Mouse (Mus musculus) CD4-positive, CD25-positive, alpha-beta regulatory T cell, adult 4 months (primary cell): ENCODE results near the gene Slx4ip. TPM values are rescaled to one million over a fixed set of nuclear protein-coding genes. Genes with fewer than 3 reads are reported as not detected.

Source experiments
- ATAC-seq: one replicate; pipeline ENCODE4 v1.8.0; 2017
- polyA plus RNA-seq, 2 experiments: library from polyadenylated mRNA; unstranded; fragments of 100-300 nt; shearing (Covaris generic); gene quantifications; one replicate each; pipeline ENCODE4 v1.2.1; 2017

Slx4ip gene
- polyA plus RNA-seq, 2 experiments from 2014 or later: 5.4 to 6.2 TPM

DNA sequence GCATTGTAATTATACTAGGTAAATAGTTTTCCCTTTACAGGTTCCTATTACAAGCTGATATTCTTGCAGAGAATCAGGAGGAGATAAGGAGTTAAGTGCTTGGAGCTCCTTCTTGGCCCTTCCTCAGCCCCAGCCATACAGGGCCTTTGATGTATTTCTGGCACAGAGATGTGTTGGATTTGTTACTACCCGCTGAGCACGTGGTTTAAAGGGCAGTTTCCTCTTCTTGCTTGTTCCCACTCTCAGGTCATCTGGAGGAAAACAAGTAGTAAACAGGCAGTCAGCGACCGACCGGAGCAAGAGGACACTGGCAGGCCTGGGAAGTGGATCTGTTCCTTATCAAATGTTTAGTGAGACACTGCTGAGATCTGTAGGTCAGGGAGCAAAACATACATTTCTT lies 56.9 kb downstream of the Slx4ip start:
- ATAC-seq: no peak

DNA sequence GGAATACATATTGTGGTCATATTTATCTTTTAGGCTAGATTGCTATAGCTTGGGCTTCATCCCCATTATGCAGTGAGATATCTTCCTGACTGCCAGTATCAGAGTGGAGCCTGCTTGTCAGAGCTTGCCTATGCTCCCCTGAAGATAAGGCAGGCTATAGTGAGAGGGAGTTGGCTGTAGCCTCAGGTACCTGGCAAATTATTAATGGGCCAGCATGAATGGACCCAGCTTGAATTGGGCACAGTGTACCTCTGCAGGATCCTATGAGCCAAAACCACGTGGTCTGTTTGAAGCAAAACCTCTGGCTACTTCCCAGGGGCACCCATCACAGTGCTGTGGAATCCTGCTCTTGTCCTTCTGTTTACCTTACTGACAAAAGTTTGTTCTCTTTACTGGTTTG lies 61.2 kb downstream of the Slx4ip start:
- no peak for ATAC-seq

DNA sequence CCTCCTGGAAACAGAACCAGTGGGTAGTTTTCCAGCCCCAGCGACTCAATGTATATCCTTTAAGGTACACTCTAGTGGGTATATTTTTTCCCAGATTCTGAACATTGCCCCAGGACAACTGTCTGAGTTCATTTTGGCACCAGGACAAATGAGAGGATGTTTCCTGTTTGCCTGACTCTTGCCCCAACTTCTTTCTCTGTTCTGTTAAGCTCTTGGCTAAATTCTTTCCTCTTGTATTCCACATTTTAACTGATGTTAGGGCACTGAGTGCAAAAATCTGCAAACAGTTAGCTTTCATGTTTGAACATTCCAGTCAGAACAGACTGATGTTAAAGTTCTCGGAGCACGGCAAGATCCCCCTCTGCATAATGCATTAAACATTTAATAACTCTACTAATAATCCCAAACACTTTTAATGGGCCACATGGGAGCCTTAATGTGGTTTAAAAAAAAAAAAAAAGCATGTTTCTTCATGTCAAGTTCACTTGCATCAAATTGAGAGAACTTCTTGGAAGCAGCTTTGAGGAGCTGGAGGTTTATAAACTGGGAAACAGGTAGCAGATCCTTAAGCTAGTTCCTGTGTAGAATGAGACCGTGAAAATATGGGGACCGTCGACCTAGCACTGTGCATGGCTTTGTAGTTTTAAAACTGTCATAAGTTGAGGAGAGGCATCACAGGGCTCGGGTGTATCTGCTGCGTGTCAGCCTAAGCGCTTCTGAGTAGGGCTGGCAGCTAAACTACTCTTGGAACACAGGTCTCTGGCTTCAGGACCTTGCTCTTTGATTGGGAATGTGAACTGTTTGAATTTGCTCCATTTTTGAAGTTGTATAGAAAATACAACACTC lies 64.9 kb downstream of the Slx4ip start:
- ATAC-seq: no peak

DNA sequence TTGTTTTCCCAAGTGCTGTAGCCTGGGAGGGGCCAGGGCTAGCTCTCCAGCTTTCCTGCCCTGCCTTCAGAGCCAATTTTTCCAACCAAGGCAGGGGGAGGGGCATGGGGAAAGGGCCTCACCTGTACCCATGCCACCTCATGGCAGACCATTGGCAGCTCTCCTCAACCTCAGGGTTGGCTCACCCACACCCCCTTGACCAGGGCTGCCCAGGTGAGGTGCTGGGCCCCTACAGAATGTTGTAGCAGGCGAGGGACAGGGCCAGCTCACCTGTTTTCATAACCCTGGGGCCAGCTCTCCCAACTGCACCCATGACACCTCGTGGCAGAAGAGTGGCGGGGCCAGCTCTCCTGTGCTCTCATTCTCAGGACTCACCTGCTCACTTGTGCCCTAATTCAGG lies 67.7 kb downstream of the Slx4ip start:
- no peak for ATAC-seq

DNA sequence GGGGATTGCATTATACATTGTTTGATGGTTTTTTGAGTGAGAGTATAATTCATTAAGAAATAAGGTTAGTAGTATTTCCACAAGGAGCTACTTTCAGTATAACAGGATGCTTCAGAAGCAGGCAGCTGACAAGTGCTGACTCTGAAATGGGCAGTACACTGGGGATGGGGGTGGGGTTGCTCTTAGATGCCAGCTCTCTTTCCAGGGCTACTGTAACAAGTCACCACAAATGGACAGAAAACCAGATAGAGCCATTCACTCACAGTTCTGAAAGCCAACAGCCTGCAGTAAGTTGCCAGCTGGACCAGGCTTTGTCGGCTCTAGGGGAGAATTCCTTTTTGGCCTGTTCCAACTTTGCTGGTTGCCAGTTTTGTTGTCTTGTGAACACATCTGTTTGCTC lies 84.8 kb downstream of the Slx4ip start:
- no peak for ATAC-seq

DNA sequence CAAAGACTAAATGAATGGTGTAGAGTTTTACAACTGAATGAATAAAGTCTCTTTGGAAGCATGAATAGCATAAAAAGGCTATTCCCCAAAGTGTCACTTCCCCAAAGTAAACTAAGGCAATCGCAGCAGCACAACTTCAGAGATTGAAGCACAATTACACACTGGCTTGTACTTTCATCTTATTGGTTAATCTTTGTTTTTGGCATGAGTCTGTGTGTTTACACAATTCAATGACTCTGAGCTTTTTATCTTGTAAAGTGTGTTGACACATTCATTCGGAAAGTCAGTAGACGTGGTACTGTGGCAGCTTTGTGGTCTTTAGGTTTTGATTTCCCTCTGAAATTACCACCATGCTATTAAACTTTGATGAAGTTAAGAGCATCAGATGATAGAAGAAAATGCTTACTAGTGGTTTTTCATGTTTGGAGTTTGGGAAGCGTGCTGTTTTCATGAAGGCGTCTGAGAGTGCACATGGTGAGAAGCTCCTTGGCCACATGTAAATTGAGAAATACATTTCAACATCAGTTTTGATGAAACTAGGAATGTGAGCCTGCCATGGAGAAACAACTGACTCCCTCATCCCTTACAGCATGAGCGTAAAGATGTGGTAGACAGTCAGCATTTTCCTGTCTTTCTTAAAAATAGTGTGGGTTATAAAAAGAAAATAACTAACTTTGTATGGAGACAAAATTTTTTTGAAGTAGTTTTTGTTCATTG lies 88.2 kb downstream of the Slx4ip start:
- no peak for ATAC-seq

DNA sequence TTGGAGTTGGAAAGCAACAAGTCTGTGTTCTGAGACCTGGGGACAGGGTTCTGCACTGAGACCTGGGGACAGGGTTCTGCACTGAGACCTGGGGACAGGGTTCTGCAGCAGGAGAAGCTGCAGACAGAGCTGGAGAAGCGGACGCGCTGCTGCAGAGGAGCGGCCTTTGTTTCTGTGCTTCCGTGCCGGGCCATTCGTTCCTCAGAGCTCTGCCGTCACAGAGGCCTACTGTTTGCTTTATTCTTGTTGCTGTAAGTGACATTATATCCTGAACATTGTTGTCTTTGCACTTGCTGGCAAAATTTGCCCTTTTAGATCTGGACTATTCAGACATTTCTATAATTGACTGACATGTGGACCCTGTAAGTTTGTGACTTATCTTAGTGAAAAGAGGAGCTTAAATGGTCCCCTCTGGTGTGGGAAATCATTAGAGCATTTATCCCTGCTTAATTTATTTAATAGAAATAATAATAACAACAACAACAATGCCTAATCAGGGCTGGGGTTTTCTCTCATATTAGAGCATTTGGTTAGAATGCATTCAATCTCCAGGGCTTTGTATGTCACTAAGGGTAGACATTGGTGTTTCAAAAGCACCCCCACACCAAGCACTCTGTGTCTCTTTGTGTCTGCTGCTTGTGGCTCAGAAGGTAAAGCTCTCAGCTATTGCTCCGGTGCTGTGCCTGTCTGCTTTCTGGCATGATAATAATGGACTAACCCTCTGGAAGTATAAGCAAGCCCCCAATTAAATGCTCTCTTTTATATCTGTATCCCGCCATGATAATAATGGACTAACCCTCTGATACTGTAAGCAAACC lies 90.3 kb downstream of the Slx4ip start:
- ATAC-seq: no peak

DNA sequence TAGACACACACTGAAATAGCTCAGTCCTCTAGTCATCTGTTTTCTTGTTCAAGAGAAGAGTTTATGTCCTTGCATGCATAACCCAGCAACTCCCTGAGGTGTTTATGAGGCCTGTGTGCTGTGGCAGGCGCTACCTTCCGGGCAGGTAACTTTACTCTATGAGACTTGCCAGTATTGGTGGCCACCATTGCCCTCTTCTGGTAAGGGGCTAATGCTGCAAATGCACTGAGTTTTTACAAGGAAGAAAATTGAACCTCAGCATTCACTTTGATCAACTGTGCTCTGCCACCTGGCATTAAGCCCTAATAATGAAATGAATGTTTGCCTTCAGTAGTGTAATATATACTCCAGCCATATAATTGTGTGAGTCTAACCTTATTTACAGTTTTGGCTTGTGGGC lies 92.9 kb downstream of the Slx4ip start:
- no peak for ATAC-seq

DNA sequence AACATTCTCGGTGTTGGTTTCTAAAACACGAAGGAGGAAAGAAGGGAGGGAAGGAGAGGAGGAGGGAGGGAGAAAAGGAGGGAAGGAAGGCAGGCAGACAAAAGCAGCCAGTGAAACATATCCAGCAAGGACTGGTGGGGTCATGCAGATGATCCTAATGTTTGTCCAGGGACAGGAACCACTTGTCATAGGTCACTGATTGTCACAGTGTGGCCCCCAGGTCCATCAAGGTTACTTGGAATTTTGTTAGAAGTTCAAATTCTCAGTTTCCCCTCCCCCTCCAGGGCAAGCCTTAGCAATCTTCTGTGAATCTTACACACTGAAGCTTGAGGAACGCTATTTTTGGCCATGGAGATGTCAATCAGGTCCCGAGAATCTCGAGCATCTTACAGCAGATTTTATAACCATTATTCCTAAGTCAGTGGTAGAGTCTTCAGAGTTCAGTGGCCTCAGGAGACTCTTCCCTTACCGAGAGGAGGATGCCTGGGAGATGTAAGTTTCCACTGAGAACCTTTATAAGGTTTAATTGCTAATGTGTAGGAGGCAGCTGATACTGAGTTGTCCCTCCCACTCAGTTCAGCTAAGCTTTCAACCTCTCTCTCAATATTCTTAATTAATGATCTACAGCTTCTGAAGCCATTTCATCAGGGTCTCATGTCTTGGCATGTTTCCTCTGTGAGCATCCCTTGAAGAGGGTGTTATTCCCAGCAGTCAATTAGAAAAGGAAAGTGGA lies 95.1 kb downstream of the Slx4ip start:
- no peak for ATAC-seq

DNA sequence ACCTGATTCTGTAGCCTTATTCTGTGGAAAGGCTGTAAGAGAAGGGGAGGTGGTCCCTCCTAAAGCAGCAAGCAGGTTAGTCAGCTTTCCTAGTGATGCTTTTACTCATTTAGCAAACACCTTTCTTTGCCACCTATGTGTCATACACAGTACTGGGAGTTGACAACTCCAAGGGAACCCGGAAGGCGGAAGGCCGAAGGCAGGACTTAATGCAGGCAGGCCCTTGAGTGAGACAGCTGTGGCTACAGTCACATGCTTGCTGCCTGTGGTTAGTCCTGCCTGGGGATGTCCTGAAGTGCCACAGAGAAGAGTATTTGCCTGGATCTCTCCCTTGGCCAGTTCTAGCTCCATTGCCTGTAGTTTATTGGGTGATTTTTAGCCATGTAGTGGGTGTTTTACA lies 102.1 kb downstream of the Slx4ip start:
- ATAC-seq: no peak

DNA sequence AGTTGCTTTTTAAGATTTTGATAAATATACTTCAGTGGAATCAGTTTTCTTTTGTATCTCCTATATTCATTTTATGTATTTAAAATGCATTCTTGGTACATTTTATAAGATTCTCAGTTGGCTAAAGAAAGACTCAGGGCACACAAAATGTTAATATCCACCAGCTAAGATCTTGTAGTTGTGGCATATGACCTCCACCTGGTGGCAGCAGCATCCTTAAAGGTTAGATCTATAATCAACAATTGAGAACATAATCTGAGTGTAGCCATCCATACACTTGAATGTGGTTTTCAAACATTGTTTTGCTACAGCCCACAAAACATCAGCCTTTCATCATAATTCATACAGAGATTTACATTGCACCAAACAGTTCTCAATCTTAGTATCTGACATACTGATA lies 106.1 kb downstream of the Slx4ip start:
- ATAC-seq: no peak

DNA sequence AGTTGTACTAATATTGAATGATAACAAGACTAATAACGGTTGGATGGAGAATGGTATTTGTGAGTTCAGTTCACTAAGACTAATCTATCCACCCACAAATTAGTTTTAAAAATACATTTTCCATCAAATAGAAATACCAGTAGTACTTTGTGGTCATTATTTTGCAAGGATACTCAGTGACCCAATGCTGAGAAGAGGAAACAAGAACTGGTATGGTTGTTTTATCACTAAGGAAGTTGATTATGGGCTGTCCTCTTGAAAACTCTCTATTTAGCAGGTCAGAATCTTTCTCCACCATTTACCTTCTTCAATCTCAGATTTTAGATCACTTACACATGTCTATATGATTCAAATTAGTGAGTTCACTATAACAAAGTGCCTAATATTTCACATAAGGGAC lies 111.0 kb downstream of the Slx4ip start:
- no peak for ATAC-seq

DNA sequence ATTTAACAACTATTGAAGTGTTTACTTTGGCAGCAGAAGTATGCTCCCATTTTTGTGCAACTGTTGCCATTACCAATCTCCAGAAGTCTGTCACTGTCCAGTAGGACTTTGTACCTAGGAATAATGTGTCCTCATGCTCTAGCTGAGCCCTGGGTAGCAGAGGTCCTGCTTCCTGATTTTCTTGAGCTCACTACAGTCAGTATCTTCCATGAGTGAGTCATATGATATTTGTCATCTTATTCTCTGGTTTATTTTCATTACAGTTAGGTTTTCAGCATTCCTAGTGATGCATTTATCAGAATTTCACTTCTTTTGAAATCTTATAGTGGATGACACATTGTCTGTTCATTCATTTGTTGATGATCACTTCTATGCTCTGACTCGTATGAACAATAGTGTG lies 115.6 kb downstream of the Slx4ip start:
- no peak for ATAC-seq

DNA sequence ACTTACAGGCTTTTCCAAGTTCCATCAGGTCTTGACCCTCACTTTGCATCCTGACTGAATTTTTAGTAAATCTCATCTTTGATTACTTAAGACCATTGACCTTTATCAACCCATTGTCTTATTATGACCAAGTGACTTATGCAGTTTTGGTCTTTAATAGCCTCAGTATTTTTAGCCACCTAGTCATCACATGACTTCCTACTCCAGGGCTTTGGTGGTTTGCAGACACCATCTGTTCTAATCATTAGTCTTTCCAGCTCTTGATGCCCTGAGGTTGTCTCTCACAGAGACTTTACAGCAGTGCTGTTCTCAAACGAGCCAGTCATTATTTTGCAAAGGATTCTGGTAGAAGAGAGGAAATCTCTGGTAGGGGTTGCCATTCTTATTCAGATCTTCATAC lies 121.0 kb downstream of the Slx4ip start:
- ATAC-seq: no peak

DNA sequence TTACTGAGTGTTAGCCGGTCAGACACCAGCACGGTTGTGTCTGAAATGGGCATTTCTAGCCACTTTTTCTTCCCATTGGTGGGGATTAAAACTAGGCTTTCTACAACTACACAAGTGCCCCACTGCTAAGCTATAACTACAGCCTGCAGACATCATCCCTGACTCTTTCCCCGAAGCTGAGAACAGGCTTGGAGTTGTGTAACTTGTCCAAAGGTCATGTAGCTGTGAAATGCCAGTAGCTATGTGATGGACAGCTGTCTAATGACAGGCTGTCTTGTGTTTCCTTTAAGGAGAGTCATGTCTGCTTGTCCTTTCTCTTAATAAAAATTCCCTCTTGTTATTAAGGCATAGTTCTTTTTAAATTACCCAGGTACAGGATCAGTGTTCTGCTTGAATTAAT lies 122.1 kb downstream of the Slx4ip start:
- ATAC-seq: no peak

DNA sequence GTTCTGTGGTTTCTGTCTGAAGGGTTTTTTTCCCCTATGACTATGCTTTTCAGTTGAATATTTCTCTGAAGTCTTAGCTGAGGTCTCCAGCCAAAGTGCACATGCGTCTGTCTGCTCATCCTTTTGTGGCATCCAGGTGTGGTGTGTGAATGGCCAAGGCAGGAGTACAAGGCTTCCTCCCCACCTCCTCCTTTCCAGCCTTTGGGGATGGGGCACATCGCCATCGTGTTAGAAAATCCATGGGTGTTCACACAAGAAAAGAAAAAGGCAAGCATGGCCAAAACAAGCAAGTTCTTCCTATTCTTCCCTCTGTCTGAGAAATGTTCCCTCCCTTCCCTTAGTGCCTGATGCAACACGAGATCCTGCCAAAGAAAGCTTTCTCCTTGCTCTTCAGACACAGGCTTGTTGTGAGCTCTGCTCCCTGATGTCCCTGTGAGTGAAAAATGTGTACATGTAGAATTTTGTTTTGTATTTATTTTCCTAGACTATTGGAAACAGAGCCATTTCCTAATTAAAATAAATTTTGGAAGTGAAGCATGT lies 122.9 kb downstream of the Slx4ip start:
- ATAC-seq: no peak

DNA sequence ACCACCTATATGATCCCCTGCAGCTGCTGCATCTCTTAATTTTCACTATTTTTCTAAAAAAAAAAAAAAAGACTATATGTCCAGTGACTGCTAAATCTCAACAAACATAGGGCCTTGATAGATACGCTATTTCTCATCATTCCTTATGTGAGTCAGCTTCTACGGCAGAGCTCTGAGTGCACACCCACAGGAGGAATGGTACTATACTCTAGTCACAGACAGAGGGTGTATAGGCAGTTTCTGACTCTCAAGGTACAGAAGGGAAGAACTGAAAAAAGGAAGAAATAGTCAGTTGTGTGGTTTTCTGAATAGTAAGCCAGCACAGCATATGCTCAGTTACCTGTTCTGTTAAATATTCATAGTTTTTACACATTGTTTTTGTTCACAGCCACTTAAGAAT lies 123.4 kb downstream of the Slx4ip start:
- no peak for ATAC-seq

DNA sequence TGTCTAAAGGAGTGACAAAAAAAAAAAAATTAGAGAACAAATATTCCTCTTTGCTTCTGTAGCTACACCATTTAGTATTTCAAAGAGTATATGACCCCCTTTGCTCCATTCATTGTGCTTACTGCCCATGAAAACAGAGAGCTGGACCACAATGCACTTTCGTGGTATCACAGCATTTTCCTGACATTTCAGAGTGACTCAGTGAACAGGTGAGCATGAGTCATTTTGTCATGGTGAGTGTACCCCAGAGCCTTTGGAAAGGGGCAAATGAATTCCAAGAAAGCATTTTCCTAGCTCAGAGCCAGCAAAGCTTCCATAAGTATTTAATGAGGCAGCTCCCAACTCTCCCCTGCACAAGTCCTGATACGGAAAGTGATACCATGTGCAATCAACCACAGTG lies 153.1 kb downstream of the Slx4ip start:
- no peak for ATAC-seq

DNA sequence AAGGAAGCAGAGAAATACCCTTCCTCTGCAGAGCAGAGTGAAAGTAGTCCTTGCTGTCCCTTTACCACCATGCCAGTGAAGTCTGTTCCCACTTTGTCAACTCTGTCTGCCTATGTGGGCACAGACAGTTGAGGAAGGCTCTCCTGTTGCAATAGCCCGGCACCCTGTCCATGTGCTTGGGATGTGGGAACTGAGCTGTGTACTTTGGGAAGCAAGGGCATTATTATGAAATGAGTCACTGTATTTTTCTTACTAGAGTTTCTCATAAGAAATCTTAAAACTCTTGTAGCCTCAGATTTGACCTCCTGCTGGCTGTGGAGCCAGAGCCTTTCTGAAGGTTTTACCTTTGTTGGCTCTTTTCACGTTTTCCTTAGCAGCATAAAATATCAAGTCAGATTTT lies 158.3 kb downstream of the Slx4ip start:
- ATAC-seq: no peak

DNA sequence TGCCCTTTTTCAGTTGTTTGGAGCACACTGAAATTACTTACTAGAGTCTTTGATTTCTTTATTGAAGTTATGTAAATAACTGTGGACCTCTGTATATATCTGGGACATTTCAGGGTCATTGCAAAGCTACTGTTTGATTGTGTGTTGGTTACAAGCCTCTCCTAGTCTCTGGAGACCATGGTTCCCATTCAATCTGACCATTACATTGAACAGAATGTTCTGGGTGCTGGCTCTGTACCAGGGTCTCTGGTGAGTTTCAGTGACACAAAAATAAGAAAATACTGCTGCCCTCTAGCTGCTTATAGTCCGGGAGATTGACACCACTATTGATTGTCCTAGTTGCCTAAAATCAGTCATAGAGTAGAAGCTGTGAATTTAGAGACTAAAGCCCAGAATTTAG lies 158.9 kb downstream of the Slx4ip start:
- ATAC-seq: no peak

DNA sequence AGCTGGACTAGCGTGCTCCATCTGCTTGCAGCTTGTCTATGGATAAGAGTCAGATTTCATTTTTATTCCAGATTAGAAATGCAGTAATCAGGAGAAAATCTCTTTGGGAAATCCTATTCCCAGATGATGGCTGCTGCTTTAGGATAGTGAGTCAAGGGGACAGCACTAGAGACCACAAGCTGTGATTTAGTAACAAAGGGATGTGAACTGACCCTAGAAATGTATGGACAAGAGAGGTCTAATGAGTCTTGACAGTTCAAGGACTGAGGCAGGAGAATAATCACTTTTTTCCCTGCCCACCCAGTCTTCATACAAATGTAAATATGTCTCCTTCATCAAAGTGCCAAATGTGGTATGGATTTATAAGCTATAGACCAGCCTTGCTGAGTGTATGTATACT lies 172.8 kb downstream of the Slx4ip start:
- no peak for ATAC-seq

DNA sequence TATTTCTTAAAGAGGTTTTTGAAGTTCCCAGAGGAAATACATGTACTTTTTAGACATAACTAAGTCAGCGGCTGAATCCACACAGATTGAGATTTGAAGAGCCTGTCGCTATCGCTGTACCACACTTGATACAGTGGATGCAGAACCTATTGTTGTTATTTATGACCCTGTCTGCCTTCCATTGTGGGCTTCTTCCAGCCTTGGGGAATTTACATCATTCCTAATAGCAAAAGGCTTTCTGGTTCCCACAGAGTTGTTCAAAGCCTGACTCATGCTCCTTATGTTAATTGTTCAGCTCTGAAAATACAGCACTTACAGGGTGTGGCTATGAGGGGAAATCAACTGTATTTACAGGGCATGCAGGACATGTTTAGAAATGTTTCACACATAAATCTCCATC lies 173.5 kb downstream of the Slx4ip start:
- no peak for ATAC-seq
